Mouse (Mus musculus) thymus, postnatal 0 days (tissue): Measurements from ENCODE around the gene Ndufaf5. TPM values are rescaled to one million over a fixed set of nuclear protein-coding genes. Genes with fewer than 3 reads are reported as not detected.
A peak's percentile ranks its signal among the peaks of the same experiment; 100 is the strongest.
"Not testable (repeated sequence)": the region's sequence is repeated elsewhere in the genome, so short reads cannot be mapped to it uniquely, and the experiment has no call there.

Experiments used
- DNase-seq: peaks from one replicate; pipeline ENCODE4 v3.0.0-alpha.2; 2015; ENCODE audit warnings: low spot score
- polyA plus RNA-seq: library from polyadenylated mRNA; unstranded; fragments of >200 nt; fragmentation: Nextera tagmentation; extraction: Ambion mirVana; gene quantifications from 2 replicates; pipeline ENCODE4 v1.2.1, GENCODE M21; 2015

Ndufaf5 gene
- polyA plus RNA-seq, result 20.5 and 21.5 TPM in 2 replicates

DNA sequence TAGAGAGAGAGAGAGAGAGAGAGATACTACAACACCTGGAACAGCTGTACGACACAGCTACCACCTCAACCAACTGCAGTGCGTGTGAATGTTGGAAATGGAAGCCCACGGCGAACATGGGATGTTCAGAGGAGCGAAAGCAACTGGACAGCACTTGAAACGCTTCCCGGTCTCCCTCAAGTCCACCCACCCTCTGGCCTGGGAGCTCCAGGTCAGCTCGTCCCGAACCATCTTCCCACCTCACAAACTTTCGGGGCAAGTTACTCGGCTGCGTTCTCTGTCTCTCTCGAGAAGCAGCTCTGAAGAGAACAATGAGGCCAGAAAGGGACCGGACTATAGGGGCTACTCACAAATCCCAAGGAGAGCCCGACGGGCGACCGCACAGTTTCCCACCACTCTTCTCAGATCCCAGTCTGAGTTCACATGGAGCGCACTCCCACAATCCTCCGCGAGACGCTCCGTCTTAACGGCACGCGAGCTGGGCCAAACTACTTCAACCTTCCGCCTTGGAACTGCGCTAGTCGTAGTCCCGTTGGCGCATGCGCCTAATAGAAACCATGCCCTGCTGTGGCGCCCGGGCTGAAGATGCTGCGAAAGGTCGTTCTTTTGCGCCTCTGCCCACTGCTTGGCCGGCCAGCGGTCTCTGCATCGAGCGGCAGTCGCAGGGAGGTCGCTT is at the start of gene Ndufaf5, which contains the start of gene Esf1:
Gene Ndufaf5 (plus strand): TSS at position 523 of the 676 bp plus-strand sequence.
Gene Esf1 (minus strand): TSS at position 438 of the 676 bp plus-strand sequence.
- peak; percentile 95 for DNase-seq

DNA sequence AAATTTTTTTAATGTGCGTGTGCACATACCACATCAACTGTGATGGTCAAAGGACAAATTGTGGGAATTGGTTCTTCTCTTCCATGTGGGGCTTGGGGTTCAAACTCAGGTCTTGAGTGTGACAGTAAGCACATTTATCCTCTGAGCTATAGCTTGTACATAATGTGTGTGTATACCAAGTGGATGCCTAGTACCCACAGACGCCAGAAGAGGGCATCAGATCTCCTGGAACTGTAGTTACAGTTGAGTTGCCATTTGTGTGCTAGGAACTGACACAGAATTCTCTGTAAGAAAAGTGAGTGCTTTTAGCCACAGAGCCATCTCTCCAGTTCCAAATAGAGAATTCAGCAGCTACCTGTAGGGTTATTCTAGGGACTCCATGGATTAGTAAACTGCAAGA is 44.9 kb upstream of the Ndufaf5 start:
- no peak for DNase-seq

DNA sequence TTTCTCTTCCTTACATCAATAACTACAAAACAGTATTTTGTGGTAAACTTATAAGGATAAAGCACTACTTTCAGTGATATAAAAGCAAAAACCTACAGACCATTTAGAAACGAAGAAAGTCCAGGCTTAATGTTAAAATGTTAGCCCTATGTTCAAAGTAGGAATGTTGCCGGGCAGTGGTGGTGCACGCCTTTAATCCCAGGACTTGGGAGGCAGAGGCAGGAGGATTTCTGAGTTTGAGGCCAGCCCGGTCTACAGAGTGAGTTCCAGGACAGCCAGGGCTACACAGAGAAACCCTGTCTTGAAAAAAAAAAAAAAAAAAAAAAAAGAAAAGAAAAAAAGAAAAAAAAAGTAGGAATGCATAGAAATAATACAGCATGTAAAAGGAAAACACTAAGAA is 18.7 kb upstream of the Ndufaf5 start, which contains the start of gene Gm17374:
Gene Gm17374 (plus strand): TSS at position 301 of the 400 bp plus-strand sequence.
- DNase-seq, result not testable (repeated sequence)

DNA sequence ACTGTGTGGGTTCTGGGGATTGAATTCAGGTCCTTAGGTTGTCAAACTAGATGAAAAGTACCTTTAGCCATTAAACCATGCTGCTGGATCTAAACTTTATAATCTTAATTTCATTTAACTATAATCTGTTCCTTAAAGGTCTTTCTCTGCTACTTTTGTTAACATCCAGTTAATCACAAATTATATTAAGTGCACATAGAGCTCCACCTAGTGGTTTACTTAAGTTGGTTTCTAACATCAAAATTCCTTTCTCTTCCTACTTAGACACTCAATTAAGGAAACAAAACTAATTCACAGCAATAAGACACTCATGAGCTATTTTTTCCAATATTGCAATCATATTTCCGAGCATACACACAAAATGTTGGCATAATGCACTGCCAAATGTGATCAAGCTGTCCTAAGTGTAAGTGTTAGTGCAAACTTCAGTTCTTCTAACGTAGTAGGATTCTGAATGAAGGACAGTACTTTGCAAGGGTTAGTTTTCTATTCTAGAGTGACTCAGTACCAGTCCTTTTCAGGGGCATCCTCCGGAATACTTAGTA is 11.2 kb upstream of the Ndufaf5 start:
- peak; percentile 54 for DNase-seq

DNA sequence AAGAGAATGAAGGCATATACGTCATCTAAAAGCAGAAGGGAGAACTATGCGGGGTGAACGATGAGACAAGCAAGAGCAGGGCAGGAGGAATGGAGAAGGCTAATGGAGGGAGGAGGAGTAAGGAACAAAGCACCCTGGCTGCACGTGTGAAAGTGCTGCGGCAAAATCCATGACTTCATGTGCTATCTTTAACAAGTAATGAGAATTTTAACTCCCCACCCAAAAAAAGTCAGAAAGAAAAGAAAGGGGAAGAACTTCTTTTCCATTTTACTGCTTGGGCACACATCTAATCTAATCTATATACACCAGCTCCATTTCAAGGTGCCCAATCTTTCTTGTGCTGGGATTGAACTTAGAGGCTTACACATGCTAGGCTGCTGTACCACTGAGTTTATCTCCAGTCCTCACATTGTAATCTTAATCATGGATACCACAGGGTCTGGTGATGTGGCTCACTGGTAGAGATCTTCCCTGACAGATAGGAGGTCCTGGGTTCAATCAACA is 7.0 kb upstream of the Ndufaf5 start:
- no peak for DNase-seq

DNA sequence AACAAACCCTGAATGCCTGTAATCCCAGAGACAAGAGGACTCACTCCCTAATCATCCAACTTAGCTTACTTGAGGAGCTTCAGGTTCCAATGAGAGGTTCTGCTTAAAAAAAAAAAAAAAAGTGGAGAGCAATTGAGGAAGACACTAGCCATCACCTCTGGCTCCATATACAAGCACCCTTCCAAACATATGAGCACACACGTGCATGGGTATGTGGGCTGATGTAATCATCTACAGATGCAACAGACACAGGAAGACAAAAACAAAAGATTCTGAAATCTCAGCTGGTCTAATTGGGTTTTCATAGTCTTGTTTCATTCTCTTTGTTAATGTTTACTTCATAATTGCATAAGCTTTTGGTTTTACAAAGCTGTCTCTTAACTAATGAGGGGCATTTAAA is 1.4 kb upstream of the Ndufaf5 start:
- DNase-seq, result no peak

DNA sequence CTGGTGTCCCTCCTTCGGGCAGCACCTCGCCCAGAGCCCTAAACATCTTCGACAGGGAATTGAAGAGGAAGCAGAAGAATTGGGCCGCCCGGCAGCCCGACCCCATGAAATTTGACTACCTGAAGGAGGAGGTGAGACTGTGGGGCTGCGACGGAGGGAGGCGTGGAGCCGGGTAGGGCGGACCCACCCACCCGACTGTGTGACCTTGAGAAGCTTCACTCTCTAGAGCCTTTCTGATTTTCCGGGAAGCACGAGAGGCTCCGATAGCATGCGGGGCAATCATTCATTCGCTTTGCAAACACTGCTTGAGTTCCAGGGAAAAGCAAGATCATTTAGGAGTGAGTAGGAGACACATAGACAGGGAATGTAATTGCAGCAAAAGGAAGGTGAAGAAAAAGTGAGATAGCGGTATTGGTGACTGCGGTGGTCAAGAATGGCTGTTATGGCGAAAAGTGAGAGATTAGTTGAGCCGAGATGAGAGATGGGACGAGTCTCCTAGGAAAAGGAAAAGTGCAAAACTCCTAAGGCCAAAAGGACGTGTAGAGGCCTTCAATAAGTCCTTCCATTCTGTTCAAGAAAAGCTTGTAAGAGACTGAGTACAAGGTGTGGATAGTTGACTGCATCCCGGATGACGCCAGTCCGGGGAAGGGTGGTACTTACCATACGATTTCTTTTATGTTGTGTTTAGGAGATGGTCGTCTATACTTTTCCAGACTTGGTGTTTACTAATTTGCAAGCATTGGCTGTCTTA is 529 bp downstream of the Ndufaf5 start:
- DNase-seq, result no peak

DNA sequence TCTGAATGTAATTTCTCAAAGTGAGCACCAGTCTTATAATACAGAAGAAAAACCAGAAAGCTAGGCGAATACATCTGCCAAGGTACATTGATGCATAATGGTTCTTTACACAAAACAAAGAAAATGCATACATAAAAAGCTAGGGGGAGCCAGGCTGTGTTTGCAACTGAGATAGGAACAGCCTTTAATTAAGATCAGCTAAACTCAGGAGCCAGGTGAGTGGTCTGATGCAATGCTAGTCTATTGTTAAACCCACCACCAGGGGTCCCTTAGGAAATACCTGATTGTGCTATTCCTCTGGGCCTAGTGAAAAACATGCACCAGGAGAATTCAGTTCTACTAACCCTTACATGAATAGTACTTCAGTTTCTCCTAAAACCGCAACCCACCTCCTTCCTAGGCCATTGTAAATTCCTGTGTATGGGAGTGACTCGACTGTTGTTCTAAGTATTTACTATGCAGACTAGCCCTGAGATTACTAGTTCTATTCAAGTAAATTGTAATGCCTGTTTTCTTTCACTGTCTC is 15.3 kb downstream of the Ndufaf5 start:
- not testable (repeated sequence) for DNase-seq

DNA sequence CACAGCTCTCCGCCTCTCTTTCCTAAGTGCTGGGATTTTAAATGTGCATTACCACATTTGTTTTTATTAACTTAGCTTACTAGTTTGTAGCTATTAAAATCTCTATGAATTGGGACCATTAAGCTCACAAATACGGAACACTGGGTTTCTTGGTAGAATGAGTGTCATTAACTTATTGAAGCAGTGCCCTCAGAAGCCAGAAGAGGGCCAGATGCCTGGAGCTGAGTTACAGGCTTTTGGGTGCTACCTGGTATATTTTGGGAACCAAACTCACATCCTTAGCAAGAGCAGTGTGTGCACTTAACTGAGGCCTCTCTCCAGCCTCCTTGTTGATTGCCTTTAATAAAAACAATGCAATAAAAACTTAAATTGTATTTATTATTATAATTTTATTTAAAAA is 30.3 kb downstream of the Ndufaf5 start:
- no peak for DNase-seq

DNA sequence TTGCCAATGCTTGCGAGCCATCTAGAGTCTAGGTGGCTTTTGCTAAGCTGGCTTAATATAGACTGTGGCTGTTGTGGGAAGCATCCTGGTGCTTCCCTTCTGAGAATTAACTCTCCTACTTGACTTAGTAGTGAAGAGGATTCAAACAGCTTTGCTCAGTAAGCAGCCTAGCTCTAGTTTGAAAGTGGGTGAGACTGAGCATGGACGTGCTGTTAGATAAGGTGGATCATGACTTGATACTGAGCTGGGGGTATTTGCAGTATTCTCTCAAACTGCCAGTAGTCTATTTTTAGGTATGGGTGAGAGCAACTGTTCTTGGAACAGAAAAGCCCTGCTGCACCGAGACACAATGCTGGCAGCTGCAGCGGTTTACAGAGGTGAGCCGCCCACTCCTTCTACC is 32.1 kb downstream of the Ndufaf5 start:
- DNase-seq, result no peak

DNA sequence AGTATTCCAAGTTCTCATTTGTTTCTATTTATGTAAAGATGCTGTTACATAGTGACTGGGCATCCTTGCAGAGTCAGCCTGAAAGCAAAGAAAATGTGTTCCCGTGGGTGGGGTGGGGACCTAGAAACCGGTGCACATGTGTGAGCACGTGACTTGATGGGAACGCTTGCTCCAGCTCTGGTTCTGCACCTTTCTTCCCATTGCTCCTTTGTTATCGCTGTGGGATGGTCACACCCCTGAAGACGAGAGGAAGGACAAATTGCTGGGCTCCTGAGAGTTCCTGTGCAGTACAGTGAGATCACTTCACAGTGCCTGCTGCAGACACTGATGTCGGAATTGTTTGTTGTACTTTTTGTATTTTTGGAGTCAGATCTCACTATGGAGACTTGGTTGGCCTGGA is 33.3 kb downstream of the Ndufaf5 start:
- DNase-seq, result no peak

DNA sequence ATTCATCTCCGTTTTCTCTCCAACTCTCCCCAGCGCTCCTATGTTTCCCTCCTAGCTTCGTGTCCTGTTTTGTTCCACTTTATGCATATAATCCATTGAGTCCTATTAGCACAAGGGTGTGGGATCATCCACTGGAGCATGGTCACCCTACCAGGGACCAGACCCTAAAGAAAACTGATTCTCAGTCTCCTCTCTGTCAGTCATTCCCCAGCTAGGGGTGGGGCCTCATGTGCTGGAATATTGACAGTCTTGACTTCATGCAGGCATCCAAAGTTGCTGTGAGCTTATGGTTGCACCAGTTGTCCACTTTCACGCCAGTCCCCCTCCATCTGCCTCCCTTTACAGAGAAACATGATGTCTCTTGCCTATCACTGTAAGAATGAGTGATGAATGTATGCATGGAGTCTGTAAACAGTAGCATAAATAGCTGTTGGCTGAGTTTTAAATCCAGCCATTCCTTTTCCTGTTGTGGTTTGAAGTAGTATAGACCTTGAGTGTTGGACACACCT is 44.1 kb downstream of the Ndufaf5 start:
- DNase-seq, result no peak

DNA sequence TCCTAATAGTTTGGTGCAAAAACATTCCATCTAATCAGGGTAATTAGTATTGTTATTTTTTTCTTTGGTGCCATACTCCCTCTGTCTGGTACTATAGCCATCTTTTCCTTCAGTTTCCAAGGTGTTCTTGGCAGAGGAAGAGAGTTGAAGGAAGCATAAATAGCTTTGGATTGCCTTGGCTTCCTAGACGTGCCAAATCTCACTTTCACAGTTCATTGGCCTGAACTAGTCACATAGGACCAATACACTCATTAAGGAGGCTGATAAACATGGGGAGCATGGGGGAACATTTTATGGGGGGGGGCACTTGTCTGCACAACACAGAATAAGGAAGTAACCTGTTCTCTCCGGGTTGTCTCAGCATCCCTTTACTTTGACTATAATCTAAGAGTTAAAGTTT is 45.0 kb downstream of the Ndufaf5 start:
- DNase-seq, result no peak

DNA sequence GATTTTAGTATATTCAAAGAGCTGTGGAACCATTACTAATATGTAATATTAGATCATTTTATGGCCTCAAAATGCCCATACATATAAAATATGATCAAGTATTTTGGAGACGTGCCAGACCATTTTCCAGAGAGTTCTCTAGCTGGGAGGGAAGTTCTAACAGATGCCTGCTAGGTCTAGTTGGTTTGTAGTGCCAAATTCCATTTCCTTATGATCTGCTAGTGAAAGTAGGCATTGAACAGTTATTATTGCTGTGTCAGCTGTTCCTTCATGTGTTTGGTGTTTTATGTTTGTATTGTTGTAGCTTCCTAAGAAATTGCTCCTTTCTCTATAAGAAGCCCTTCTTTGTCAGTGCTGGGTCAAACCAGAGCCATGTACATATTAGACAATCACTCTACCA is 45.5 kb downstream of the Ndufaf5 start:
- DNase-seq, result no peak

DNA sequence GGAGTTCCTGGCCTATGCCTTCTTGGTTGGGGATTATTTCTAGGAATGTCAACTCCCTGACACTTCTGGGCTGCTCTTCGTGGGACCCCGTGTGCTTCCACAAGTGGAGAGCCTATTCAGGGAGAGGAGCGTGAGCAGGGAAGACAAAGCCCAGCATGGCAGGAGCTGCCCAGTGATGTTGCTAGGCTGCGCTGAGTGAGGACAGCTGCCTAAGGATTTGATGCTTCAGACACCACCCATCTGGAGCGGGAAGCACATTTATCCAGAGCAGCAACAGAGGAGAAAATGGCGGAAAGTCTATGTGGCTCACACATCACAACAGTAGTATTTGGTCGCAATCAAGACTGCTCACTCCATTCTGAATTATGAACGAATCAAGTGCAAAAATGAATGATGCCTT is 49.9 kb downstream of the Ndufaf5 start:
- no peak for DNase-seq

DNA sequence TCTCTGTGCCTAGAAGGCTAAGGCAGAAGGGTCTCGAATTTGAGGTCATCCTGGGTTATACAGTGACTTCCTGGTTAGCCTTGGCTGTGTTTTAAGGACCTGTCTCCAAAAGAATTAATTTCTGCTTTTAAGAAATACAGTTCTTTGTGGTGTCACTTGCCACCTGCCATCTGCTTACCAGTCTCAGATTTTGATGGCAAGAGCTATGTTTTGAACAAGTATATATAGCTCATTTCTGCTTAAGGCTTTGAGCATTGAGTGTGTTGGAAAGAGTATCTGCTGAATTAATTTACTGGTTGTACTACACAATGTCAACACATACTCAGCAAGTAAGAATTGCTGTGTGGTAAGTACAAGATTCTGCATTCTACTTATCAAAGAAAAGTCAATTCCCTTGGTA is 59.8 kb downstream of the Ndufaf5 start:
- no peak for DNase-seq

DNA sequence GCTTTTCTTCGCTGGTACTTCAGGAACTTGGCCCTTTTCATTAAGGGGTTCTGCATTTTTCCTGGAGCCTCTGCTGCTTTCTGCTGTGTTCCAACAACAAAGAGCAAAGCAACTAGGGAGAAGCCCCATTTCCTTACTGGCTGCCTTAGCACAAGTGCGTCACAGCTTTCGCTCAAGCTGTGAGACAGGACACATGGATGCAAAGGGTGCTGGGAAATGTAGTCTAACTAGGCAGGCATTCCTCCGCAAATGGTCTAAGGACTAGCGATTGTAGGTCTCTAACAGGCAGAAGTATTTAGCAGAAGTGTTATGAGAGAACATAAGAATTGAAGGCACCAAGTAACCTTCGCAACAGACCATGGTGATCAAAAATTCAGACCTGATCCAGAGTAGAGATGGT is 66.8 kb downstream of the Ndufaf5 start:
- no peak for DNase-seq

DNA sequence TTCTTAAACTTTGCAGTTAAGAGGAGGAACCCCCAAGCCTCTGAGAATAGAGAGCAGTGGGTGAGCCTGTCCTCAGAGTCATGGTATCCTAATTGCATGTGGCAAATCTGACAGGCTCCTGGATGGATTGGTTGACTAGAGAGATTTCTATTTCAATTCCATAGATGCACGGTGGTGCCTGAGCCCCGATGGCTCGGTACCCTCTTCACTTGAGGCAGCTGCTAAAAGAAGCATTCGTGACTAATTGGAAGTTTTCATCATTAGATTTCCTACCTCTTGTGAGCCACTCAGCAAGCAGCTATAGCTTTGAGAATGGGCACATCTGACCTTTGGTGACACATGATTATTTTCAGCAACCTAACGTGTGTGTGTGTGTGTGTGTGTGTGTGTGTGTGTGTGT is 71.9 kb downstream of the Ndufaf5 start:
- DNase-seq, result no peak

DNA sequence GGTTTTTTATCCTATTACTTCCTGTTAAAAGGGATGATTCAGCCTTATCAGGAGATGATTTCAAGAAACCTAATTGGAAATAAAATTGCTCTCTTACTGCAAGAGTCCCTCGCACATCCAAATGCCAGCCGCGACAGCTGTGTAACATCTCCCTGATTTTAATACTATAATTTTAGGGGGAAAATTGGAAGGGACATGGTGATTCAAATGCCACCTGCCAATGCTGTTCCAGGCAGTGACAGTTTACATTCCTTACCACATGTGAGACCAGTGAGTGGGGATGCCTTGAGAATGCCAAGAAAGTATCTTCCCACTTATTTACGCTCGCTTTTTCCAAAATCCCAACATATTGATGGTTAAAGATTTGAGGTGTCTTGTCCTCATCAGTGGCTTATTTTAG is 72.7 kb downstream of the Ndufaf5 start:
- no peak for DNase-seq
